Mouse (Mus musculus) Patski (cell line): Measurements from ENCODE around the gene Ankrd63. TPM values are rescaled to one million over a fixed set of nuclear protein-coding genes. Genes with fewer than 3 reads are reported as not detected.

Experiments
- polyA plus RNA-seq: library from polyadenylated mRNA; unstranded; gene quantifications from one replicate; pipeline ENCODE4 v1.2.3, GENCODE M21; 2021

The Ankrd63 gene
- polyA plus RNA-seq, 1 experiment from 2014 or later, result 0.01 TPM

Other genes starting within 250 kb of the Ankrd63 start
- gene Srp14, start 224.3 kb downstream of the Ankrd63 start, polyA plus RNA-seq, result 254 TPM
- gene Bmf, start 154.3 kb downstream of the Ankrd63 start, polyA plus RNA-seq, result 12.0 TPM
- 44.8 TPM for gene Bub1b, start 105.8 kb downstream of the Ankrd63 start, polyA plus RNA-seq
- gene Pak6, start 40.7 kb downstream of the Ankrd63 start, polyA plus RNA-seq, result 0.15 TPM
- gene Plcb2, start 24.5 kb upstream of the Ankrd63 start, polyA plus RNA-seq, result 0.03 TPM
- gene Inafm2, start 41.8 kb upstream of the Ankrd63 start, polyA plus RNA-seq, result 25.9 TPM
- 31.5 TPM for gene Ccdc9b, start 58.7 kb upstream of the Ankrd63 start, polyA plus RNA-seq
- not detected for gene Phgr1, start 68.8 kb upstream of the Ankrd63 start, polyA plus RNA-seq
- 0.03 TPM for gene Disp2, start 75.8 kb upstream of the Ankrd63 start, polyA plus RNA-seq
- gene Knstrn, start 110.0 kb upstream of the Ankrd63 start, polyA plus RNA-seq, result 64.4 TPM
- gene Ivd, start 158.0 kb upstream of the Ankrd63 start, polyA plus RNA-seq, result 36.8 TPM
- 22.9 TPM for gene Bahd1, start 196.4 kb upstream of the Ankrd63 start, polyA plus RNA-seq
- gene Chst14, start 222.5 kb upstream of the Ankrd63 start, polyA plus RNA-seq, result 32.3 TPM